Comparison of ENCODE assay signal across 21 mouse cellular contexts in genomic region chr8:77329783-77330182, GRCm38 (mm10).
DNase-seq lines count a peak whose midpoint lies in the region; ATAC-seq lines count a peak whose summit lies in the region.
"Had no signal": no experiment of that assay in that cellular context is flagged by ENCODE, and none has a peak within 500 bp of the region (broad histone marks: within the 10 kb centered on the region; RNA-seq: fewer than 3 reads in every experiment).

No protein-coding gene starts in this region.

- no peak overlapping the region for H3K4me2 ChIP-seq in kidney, embryonic 14.5 days (replicated peaks; ENCODE audit: low read depth, low read length)
- no peak overlapping the region for H3K4me2 ChIP-seq in liver, embryonic 11.5 days
- no peak overlapping the region for H3K4me2 ChIP-seq in liver, embryonic 12.5 days
- H3K4me2 ChIP-seq: embryonic facial prominence, embryonic 12.5 days; forebrain, embryonic 12.5 days; heart, embryonic 15.5 days; hindbrain, embryonic 13.5 days had no signal

- peaks cover 29% of the 10 kb centered on the region; the same call in 1 of the 2 replicates for H3K4me1 ChIP-seq in kidney, embryonic 14.5 days (ENCODE audit: control insufficient read depth, insufficient read depth, low read length)
- H3K4me1 ChIP-seq in liver, embryonic 11.5 days (replicated peaks; ENCODE audit: control insufficient read depth, insufficient read depth, low read length) = peaks cover 2% of the 10 kb centered on the region; the same call in 1 of the 2 replicates
- H3K4me1 ChIP-seq in liver, embryonic 12.5 days = peaks cover 10% of the 10 kb centered on the region; the same call in 1 of the 2 replicates
- H3K4me1 ChIP-seq: forebrain, embryonic 12.5 days had no signal

- no peaks in the 10 kb centered on the region for H3K27me3 ChIP-seq in kidney, embryonic 14.5 days (ENCODE audit: control insufficient read depth, insufficient read depth, low read length)
- H3K27me3 ChIP-seq in liver, embryonic 11.5 days (replicated peaks; ENCODE audit: control insufficient read depth, insufficient read depth, low read length) = no peaks in the 10 kb centered on the region
- no peaks in the 10 kb centered on the region for H3K27me3 ChIP-seq in liver, embryonic 12.5 days (replicated peaks)
- H3K27me3 ChIP-seq: embryonic facial prominence, embryonic 12.5 days; heart, embryonic 15.5 days; hindbrain, embryonic 13.5 days had no signal

- no peak overlapping the region for H3K27ac ChIP-seq in kidney, embryonic 14.5 days (ENCODE audit: low read depth, low read length)
- H3K27ac ChIP-seq in liver, embryonic 11.5 days (ENCODE audit: low read depth, low read length) = no peak overlapping the region
- H3K27ac ChIP-seq in liver, embryonic 12.5 days = no peak overlapping the region
- H3K27ac ChIP-seq: embryonic facial prominence, embryonic 12.5 days; forebrain, embryonic 12.5 days; heart, embryonic 10.5 days; heart, embryonic 15.5 days; hindbrain, embryonic 13.5 days; hindbrain, postnatal 0 days had no signal

- no peaks in the 10 kb centered on the region for H3K36me3 ChIP-seq in kidney, embryonic 14.5 days (ENCODE audit: control insufficient read depth, insufficient read depth, low read length)
- no peaks in the 10 kb centered on the region for H3K36me3 ChIP-seq in liver, embryonic 11.5 days (ENCODE audit: control insufficient read depth, insufficient read depth, low read length)
- peaks cover 6% of the 10 kb centered on the region; the same call in 1 of the 2 replicates for H3K36me3 ChIP-seq in liver, embryonic 12.5 days
- H3K36me3 ChIP-seq: embryonic facial prominence, embryonic 12.5 days; forebrain, embryonic 12.5 days; hindbrain, embryonic 13.5 days had no signal

- peak; percentile 24; the same call in 1 of the 2 replicates for ATAC-seq in kidney, embryonic 14.5 days (ENCODE audit: low FRiP score, low TSS enrichment)
- ATAC-seq in liver, embryonic 11.5 days (replicated peaks; ENCODE audit: low FRiP score) = no peak
- ATAC-seq in liver, embryonic 12.5 days = no peak
- ATAC-seq: forebrain, embryonic 16.5 days; hindbrain, postnatal 0 days had no signal

- H3K9ac ChIP-seq in kidney, embryonic 14.5 days (ENCODE audit: low read depth, low read length) = no peak overlapping the region
- H3K9ac ChIP-seq in liver, embryonic 11.5 days (ENCODE audit: low read depth, low read length) = no peak overlapping the region
- H3K9ac ChIP-seq in liver, embryonic 12.5 days = no peak overlapping the region
- H3K9ac ChIP-seq: embryonic facial prominence, embryonic 12.5 days; forebrain, embryonic 12.5 days; heart, embryonic 15.5 days; hindbrain, embryonic 13.5 days had no signal

- WGBS in kidney, embryonic 14.5 days = 40% methylated on average over 4 of the region's 4 CpGs
- 67% methylated on average over 4 of the region's 4 CpGs for WGBS in liver, embryonic 11.5 days
- WGBS in liver, embryonic 12.5 days (ENCODE audit: insufficient replicate concordance) = 70% methylated on average over 4 of the region's 4 CpGs

- H3K4me3 ChIP-seq in kidney, embryonic 14.5 days (ENCODE audit: low read length) = no peak overlapping the region
- H3K4me3 ChIP-seq in liver, embryonic 11.5 days (ENCODE audit: low read depth, low read length) = no peak overlapping the region
- H3K4me3 ChIP-seq in liver, embryonic 12.5 days = no peak overlapping the region
- H3K4me3 ChIP-seq: embryonic facial prominence, embryonic 12.5 days; forebrain, embryonic 12.5 days; heart, embryonic 10.5 days; heart, embryonic 15.5 days; hindbrain, embryonic 13.5 days had no signal

- DNase-seq in kidney, postnatal 4 days = no peak
- DNase-seq in liver, embryonic 11.5 days (ENCODE audit: low spot score) = peak; percentile 15
- peak; percentile 53 for DNase-seq in retina, embryonic 14.5 days (ENCODE audit: low spot score)
- DNase-seq in urinary bladder, postnatal 14 days (ENCODE audit: low spot score) = no peak
- no peak for DNase-seq in adrenal gland, adult 18-20 months (ENCODE audit: low spot score in 2 of 2)
- DNase-seq: adrenal gland, postnatal 10 days; cerebellum, adult 11 months; cerebellum, adult 8-10 months; cerebellum, postnatal 14 days; embryo, embryonic 11 days; gastrocnemius, postnatal 14 days; heart, postnatal 14 days had no signal

- no peaks in the 10 kb centered on the region for H3K9me3 ChIP-seq in kidney, embryonic 14.5 days (ENCODE audit: control insufficient read depth, low read length)
- no peaks in the 10 kb centered on the region for H3K9me3 ChIP-seq in liver, embryonic 11.5 days (ENCODE audit: control insufficient read depth, low read length)
- no peaks in the 10 kb centered on the region for H3K9me3 ChIP-seq in liver, embryonic 12.5 days (replicated peaks)
- H3K9me3 ChIP-seq: embryonic facial prominence, embryonic 12.5 days; forebrain, embryonic 12.5 days; heart, embryonic 10.5 days; heart, embryonic 15.5 days; hindbrain, embryonic 13.5 days had no signal

Comparison
In these comparisons a context has a peak if more than half of its experiments do, and no peak if none do; other contexts are left out.
1. DNase-seq: peak in liver, embryonic 11.5 days (single experiment) and retina, embryonic 14.5 days (single experiment); none in kidney, postnatal 4 days (0 of 2), urinary bladder, postnatal 14 days (single experiment) and adrenal gland, adult 18-20 months (0 of 2).